Mouse (Mus musculus): ENCODE data around the gene Fcamr.

GRCm38 (mm10) chr1:130844516-130844915 lies 43.8 kb downstream of the Fcamr start:
- TF ChIP-seq CTCF (conservative IDR thresholded peaks at IDR 0.05; ENCODE audit: insufficient read depth, insufficient read length, low read depth, low read length) (no peak), POLR2A (IDR thresholded peaks at IDR 0.05; ENCODE audit: low read depth, low read length) (no peak)
